Mouse (Mus musculus): ENCODE measurements around the gene Gm45194. TPM values are rescaled to one million over a fixed set of nuclear protein-coding genes. Genes with fewer than 3 reads are reported as not detected.

Gene Gm45194
- total and polyA plus RNA-seq, 3 experiments: not detected

Other genes starting within 250 kb of the Gm45194 start
- not detected in 2 replicates for gene Hdx, start 194.3 kb upstream of the Gm45194 start, total RNA-seq (2014; fragmentation: Nextera tagmentation)
- gene Hdx, start 194.3 kb upstream of the Gm45194 start, total RNA-seq (2017): under 0.01 and 0.06 TPM in 2 replicates
- not detected in 2 replicates for gene Hdx, start 194.3 kb upstream of the Gm45194 start, polyA plus RNA-seq (2012)
- not detected in 2 replicates for gene Tex16, start 119.6 kb downstream of the Gm45194 start, total RNA-seq (2014; fragmentation: Nextera tagmentation)
- gene Tex16, start 119.6 kb downstream of the Gm45194 start, total RNA-seq (2017): 0.05 TPM in 1 of 2 replicates, not detected in the other
- not detected in 2 replicates for gene Tex16, start 119.6 kb downstream of the Gm45194 start, polyA plus RNA-seq (2012)